Mouse (Mus musculus) neural tube, postnatal 0 days (tissue): Measurements from ENCODE around the gene Nrp2. TPM values are rescaled to one million over a fixed set of nuclear protein-coding genes. Genes with fewer than 3 reads are reported as not detected.

Source experiments
- polyA plus RNA-seq: library from polyadenylated mRNA; unstranded; fragments of >200 nt; fragmentation: Nextera tagmentation; extraction: Ambion mirVana; gene quantifications from 2 replicates; pipeline ENCODE4 v1.2.1, GENCODE M21; 2015

The Nrp2 gene
- polyA plus RNA-seq = 20.9 and 24.3 TPM in 2 replicates

GRCm38 (mm10) chr1:62703158-62704116 is at the start of gene Nrp2:
Nrp2 (plus strand) TSS chr1:62703285.

